Mouse (Mus musculus): Measurements from ENCODE around the gene Cox6b1. TPM values are rescaled to one million over a fixed set of nuclear protein-coding genes. Genes with fewer than 3 reads are reported as not detected.

Cox6b1 gene
- total and polyA plus RNA-seq, 2 experiments from 2014 or later, result 292 to 1,225 TPM

DNA sequence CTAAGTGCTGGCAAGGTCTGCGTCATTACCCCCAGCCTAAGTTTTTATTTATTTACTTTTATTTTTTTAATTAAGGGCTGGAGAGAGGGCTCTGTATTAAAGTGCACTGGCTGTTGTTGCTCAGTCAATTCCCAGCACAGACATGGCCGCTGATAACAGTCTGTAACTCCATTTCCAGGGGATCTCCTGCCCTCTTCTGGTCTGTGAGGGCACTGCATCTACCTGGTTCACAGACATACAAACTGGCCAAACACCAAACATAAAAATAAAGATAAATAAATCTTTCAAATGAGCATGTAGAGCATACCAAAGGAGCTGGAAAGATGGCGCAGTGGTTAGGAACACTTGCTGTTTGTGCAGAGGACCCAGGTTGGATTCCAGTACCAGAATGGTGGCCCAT lies 6.7 kb downstream of the Cox6b1 start:
- Histone ChIP-seq H3K27me3 (ENCODE audit: insufficient read depth, low read length) (no peaks in the 10 kb centered on the region), H3K4me3 (ENCODE audit: low read depth, low read length) (no peak overlapping the region), H3K9me3 (ENCODE audit: low read length) (no peaks in the 10 kb centered on the region), H3K36me3 (ENCODE audit: insufficient read depth) (peaks cover 54% of the 10 kb centered on the region), H3K4me1 (ENCODE audit: insufficient read depth) (no peaks in the 10 kb centered on the region), H3K9ac (no peak overlapping the region), H3K4me2 (ENCODE audit: low read depth) (no peak overlapping the region), H3K27ac (ENCODE audit: low read depth, low read length) (no peak overlapping the region)
- DNase-seq (no peak), ATAC-seq (no peak)
- WGBS, result 93% methylated on average over 3 of the region's 3 CpGs
- TF ChIP-seq CTCF (IDR thresholded peaks at IDR 0.05; ENCODE audit: low read depth), result peak; percentile 58

GRCm38 (mm10) chr7:30618658-30619057 lies 7.3 kb downstream of the Cox6b1 start:
- TF ChIP-seq CTCF (IDR thresholded peaks at IDR 0.05; ENCODE audit: low read depth), result no peak
- Histone ChIP-seq H3K27ac (ENCODE audit: low read depth, low read length) (no peak overlapping the region), H3K9me3 (ENCODE audit: low read length) (no peaks in the 10 kb centered on the region), H3K4me1 (ENCODE audit: insufficient read depth) (no peaks in the 10 kb centered on the region), H3K4me3 (ENCODE audit: low read depth, low read length) (no peak overlapping the region), H3K36me3 (ENCODE audit: insufficient read depth) (peaks cover 54% of the 10 kb centered on the region), H3K27me3 (ENCODE audit: insufficient read depth, low read length) (no peaks in the 10 kb centered on the region), H3K9ac (no peak overlapping the region), H3K4me2 (ENCODE audit: low read depth) (no peak overlapping the region)
- WGBS, result 95% methylated on average over 9 of the region's 9 CpGs
- ATAC-seq, result no peak
- DNase-seq, result no peak

DNA sequence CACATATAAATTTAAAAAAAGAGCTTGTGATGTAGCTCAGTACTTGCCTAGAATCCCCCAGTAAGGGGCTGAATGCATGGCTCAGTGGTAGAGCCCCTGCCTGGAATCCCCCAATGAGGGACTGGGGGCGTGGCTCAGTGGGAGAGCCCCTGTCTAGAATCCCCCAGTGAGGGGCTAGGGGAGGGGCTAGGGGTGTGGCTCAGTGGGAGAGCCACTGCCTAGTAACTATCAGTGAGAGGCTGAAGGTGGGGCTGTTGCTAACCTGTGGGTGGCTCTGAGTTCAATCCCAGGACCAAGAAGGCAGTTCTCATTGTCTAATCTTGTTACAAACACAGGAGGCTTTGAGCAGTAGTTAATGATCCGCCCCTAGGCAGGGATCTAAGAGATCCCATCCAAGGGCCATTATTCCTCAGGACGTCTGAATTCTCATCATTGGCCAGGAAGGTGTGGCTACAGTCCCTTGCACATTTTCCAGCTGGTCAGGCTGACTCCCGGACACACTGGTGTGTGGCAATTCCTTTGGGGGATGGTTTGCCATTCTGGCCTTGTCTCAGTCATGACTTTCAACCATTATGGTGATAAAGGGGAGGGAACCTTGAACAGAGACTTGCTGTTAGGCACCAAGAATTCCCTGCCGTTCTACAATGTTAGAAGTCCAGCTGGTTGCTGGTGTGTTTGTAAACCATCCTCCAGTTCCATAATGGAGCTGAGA lies 10.7 kb downstream of the Cox6b1 start:
- 53% methylated on average over 5 of the region's 5 CpGs for WGBS
- no peak for TF ChIP-seq CTCF (IDR thresholded peaks at IDR 0.05; ENCODE audit: low read depth)

GRCm38 (mm10) chr7:30614454-30614853 lies 11.5 kb downstream of the Cox6b1 start:
- no peaks in the 10 kb centered on the region for H3K9me3 ChIP-seq (ENCODE audit: low read length)
- no peak overlapping the region for H3K4me3 ChIP-seq (ENCODE audit: low read depth, low read length)
- no peaks in the 10 kb centered on the region for H3K4me1 ChIP-seq (ENCODE audit: insufficient read depth)
- peaks cover 32% of the 10 kb centered on the region; the same call in 1 of the 2 replicates for H3K36me3 ChIP-seq (ENCODE audit: insufficient read depth)
- H3K27ac ChIP-seq (ENCODE audit: low read depth, low read length), result no peak overlapping the region
- DNase-seq, result no peak
- no peaks in the 10 kb centered on the region for H3K27me3 ChIP-seq (ENCODE audit: insufficient read depth, low read length)
- WGBS, result 71% methylated on average over 2 of the region's 2 CpGs
- no peak for ATAC-seq
- H3K4me2 ChIP-seq (ENCODE audit: low read depth), result no peak overlapping the region
- no peak overlapping the region for H3K9ac ChIP-seq
- TF ChIP-seq CTCF (IDR thresholded peaks at IDR 0.05; ENCODE audit: low read depth), result no peak; the same call in 1 of the 2 replicates

More for the DNA sequence above, 10.7 kb downstream of the Cox6b1 start:
- Histone ChIP-seq H3K4me2 (ENCODE audit: low read depth) (no peak overlapping the region), H3K36me3 (ENCODE audit: insufficient read depth) (peaks cover 34% of the 10 kb centered on the region; the same call in 1 of the 2 replicates), H3K9me3 (ENCODE audit: low read length) (no peaks in the 10 kb centered on the region), H3K4me1 (ENCODE audit: insufficient read depth) (no peaks in the 10 kb centered on the region), H3K9ac (no peak overlapping the region), H3K4me3 (ENCODE audit: low read depth, low read length) (no peak overlapping the region), H3K27ac (ENCODE audit: low read depth, low read length) (no peak overlapping the region), H3K27me3 (ENCODE audit: insufficient read depth, low read length) (no peaks in the 10 kb centered on the region)
- DNase-seq (no peak), ATAC-seq (no peak)

DNA sequence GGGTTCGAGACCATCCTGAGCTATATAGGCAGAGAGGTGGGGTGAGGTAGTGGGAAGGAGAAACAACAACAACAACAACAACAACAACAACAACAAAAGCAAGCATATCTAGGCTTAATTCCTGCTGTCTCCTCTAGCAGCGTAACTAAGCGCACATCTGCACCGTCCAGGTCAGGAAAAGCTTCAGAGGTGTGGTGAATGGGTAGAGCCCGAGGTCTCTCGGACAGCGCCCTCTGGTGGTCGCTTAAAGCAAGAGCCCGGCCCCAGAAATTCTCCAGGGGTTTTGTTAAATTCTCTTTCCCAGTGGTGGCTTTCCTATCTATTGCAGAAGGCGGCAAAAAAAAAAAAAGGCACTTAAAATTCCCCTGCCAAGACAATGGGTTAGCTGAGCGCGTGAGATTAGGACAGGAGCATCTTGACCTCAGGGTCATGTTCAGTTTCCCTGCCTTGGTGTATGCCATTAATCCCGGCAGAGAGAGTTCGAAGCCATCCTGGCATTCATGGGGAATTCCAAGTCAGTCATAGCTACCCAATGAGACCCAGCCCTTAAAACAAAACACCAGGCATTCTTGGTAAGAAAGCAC lies 12.3 kb downstream of the Cox6b1 start:
- DNase-seq (peak; percentile 27), ATAC-seq (no peak)
- no peak overlapping the region for H3K27ac ChIP-seq (ENCODE audit: low read depth, low read length)
- no peak overlapping the region for H3K4me3 ChIP-seq (ENCODE audit: low read depth, low read length)
- H3K4me2 ChIP-seq (ENCODE audit: low read depth), result no peak overlapping the region
- no peaks in the 10 kb centered on the region for H3K9me3 ChIP-seq (ENCODE audit: low read length)
- peak; percentile 64 for TF ChIP-seq CTCF (IDR thresholded peaks at IDR 0.05; ENCODE audit: low read depth)
- 21% methylated on average over 14 of the region's 14 CpGs for WGBS
- no peak overlapping the region for H3K9ac ChIP-seq
- no peaks in the 10 kb centered on the region for H3K4me1 ChIP-seq (ENCODE audit: insufficient read depth)
- H3K36me3 ChIP-seq (ENCODE audit: insufficient read depth), result peaks cover 24% of the 10 kb centered on the region; the same call in 1 of the 2 replicates
- H3K27me3 ChIP-seq (ENCODE audit: insufficient read depth, low read length), result no peaks in the 10 kb centered on the region

GRCm38 (mm10) chr7:30612654-30613402 lies 13.1 kb downstream of the Cox6b1 start, which contains the start of gene Upk1a:
Gene Upk1a (minus strand): TSS chr7:30612847.
- Histone ChIP-seq H3K36me3 (ENCODE audit: insufficient read depth) (peaks cover 16% of the 10 kb centered on the region; the same call in 1 of the 2 replicates), H3K27ac (ENCODE audit: low read depth, low read length) (no peak within 1 kb of the TSS), H3K4me3 (ENCODE audit: low read depth, low read length) (no peak within 1 kb of the TSS), H3K9ac (no peak within 1 kb of the TSS), H3K4me2 (ENCODE audit: low read depth) (no peak within 1 kb of the TSS), H3K4me1 (ENCODE audit: insufficient read depth) (no peaks in the 10 kb centered on the region), H3K9me3 (ENCODE audit: low read length) (no peaks in the 10 kb centered on the region), H3K27me3 (ENCODE audit: insufficient read depth, low read length) (no peaks in the 10 kb centered on the region)
- TF ChIP-seq CTCF (IDR thresholded peaks at IDR 0.05; ENCODE audit: low read depth), result no peak
- 76% methylated on average over 8 of the region's 8 CpGs for WGBS
- DNase-seq (no peak), ATAC-seq (no peak)

GRCm38 (mm10) chr7:30610043-30610442 lies 15.9 kb downstream of the Cox6b1 start:
- Histone ChIP-seq H3K36me3 (ENCODE audit: insufficient read depth) (no peaks in the 10 kb centered on the region), H3K4me1 (ENCODE audit: insufficient read depth) (no peaks in the 10 kb centered on the region), H3K4me3 (ENCODE audit: low read depth, low read length) (no peak overlapping the region), H3K9ac (no peak overlapping the region), H3K4me2 (ENCODE audit: low read depth) (no peak overlapping the region), H3K27me3 (ENCODE audit: insufficient read depth, low read length) (no peaks in the 10 kb centered on the region), H3K27ac (ENCODE audit: low read depth, low read length) (no peak overlapping the region), H3K9me3 (ENCODE audit: low read length) (no peaks in the 10 kb centered on the region)
- ATAC-seq, result no peak
- WGBS, result 65% methylated on average over 7 of the region's 7 CpGs
- DNase-seq, result no peak
- no peak for TF ChIP-seq CTCF (IDR thresholded peaks at IDR 0.05; ENCODE audit: low read depth)
